Mouse (Mus musculus): Measurements from ENCODE around the gene E2f2.

E2f2 gene

GRCm38 (mm10) chr4:136174216-136175193 is 2.3 kb downstream of the E2f2 start:
- peak; percentile 76 to 90 for DNase-seq (ENCODE audit: low spot score in 2 of 2)

GRCm38 (mm10) chr4:136176022-136176552 is 3.9 kb downstream of the E2f2 start:
- no peak for DNase-seq (ENCODE audit: low spot score in 2 of 2)

GRCm38 (mm10) chr4:136177244-136177611 is 5.0 kb downstream of the E2f2 start:
- DNase-seq (ENCODE audit: low spot score in 2 of 2), result peak; percentile 78 to 79

GRCm38 (mm10) chr4:136177612-136178474 is 5.6 kb downstream of the E2f2 start:
- peak; percentile 89 to 93 for DNase-seq (ENCODE audit: low spot score in 2 of 2)

- DNase-seq (ENCODE audit: low spot score in 2 of 2), result peak in 1 of 2 experiments; percentile 65
These were observed 6.3 kb downstream of the E2f2 start for GRCm38 (mm10) chr4:136178475-136178921.

GRCm38 (mm10) chr4:136179456-136179855 is 7.3 kb downstream of the E2f2 start:
- DNase-seq (ENCODE audit: low spot score in 2 of 2), result peak in 1 of 2 experiments; percentile 59

- DNase-seq (ENCODE audit: low spot score in 2 of 2), result peak; percentile 92 to 94
These were observed 7.8 kb downstream of the E2f2 start for GRCm38 (mm10) chr4:136179998-136180397.

- peak; percentile 95 to 96 for DNase-seq (ENCODE audit: low spot score in 2 of 2)
These were observed 8.5 kb downstream of the E2f2 start for GRCm38 (mm10) chr4:136180408-136181330.

- no peak for DNase-seq (ENCODE audit: low spot score in 2 of 2)
These were observed 9.2 kb downstream of the E2f2 start for GRCm38 (mm10) chr4:136181367-136181766.

- peak in 1 of 2 experiments; percentile 43 for DNase-seq (ENCODE audit: low spot score in 2 of 2)
These were observed 13.2 kb downstream of the E2f2 start for GRCm38 (mm10) chr4:136185375-136185774.

- DNase-seq (ENCODE audit: low spot score in 2 of 2), result no peak
These were observed 14.1 kb downstream of the E2f2 start for GRCm38 (mm10) chr4:136186315-136186714.

- no peak for DNase-seq (ENCODE audit: low spot score in 2 of 2)
These were observed 14.7 kb downstream of the E2f2 start for GRCm38 (mm10) chr4:136186739-136187472.

GRCm38 (mm10) chr4:136188973-136189737 is 17.0 kb downstream of the E2f2 start:
- DNase-seq (ENCODE audit: low spot score in 2 of 2), result no peak

GRCm38 (mm10) chr4:136189912-136190311 is 17.7 kb downstream of the E2f2 start:
- peak; percentile 79 to 84 for DNase-seq (ENCODE audit: low spot score in 2 of 2)

- DNase-seq (ENCODE audit: low spot score in 2 of 2), result no peak
These were observed 21.4 kb downstream of the E2f2 start for GRCm38 (mm10) chr4:136193571-136193970.

GRCm38 (mm10) chr4:136195029-136195428 is 22.8 kb downstream of the E2f2 start:
- no peak for DNase-seq (ENCODE audit: low spot score in 2 of 2)

- DNase-seq (ENCODE audit: low spot score in 2 of 2), result no peak
These were observed 23.4 kb downstream of the E2f2 start for GRCm38 (mm10) chr4:136195629-136196028.

GRCm38 (mm10) chr4:136196201-136196600 is 24.0 kb downstream of the E2f2 start:
- no peak for DNase-seq (ENCODE audit: low spot score in 2 of 2)

- no peak for DNase-seq (ENCODE audit: low spot score in 2 of 2)
These were observed 26.7 kb downstream of the E2f2 start for GRCm38 (mm10) chr4:136198846-136199245.
